Mouse (Mus musculus) embryonic fibroblast, embryonic 13.5 days (primary cell): Measurements from ENCODE around the gene Minos1. TPM values are rescaled to one million over a fixed set of nuclear protein-coding genes. Genes with fewer than 3 reads are reported as not detected.

Experiments
- H3K27ac ChIP-seq: 2 replicates; pipeline ENCODE4 v1.5.1; 2012; ENCODE audit warnings: low read length, control low read depth, inconsistent platforms; ENCODE audit not compliant: insufficient read depth
- H3K4me1 ChIP-seq: 2 replicates; pipeline ENCODE4 v1.6.1; 2011; ENCODE audit warnings: low read length; ENCODE audit not compliant: control insufficient read depth, insufficient read depth
- H3K4me3 ChIP-seq: 2 replicates; pipeline ENCODE4 v1.5.1; 2011; ENCODE audit warnings: mild to moderate bottlenecking, control low read depth, low read length; ENCODE audit not compliant: insufficient read depth
- CTCF ChIP-seq: IDR thresholded peaks from 2 replicates; pipeline ENCODE4 v1.5.1; 2011; ENCODE audit warnings: mild to moderate bottlenecking, control low read depth, low read length, moderate library complexity, borderline replicate concordance; ENCODE audit not compliant: insufficient read depth
- POLR2A ChIP-seq: IDR thresholded peaks from 2 replicates; pipeline ENCODE4 v1.6.1; 2011; ENCODE audit warnings: low read depth, mild to moderate bottlenecking, control low read depth, low read length, moderate library complexity
- polyA plus RNA-seq: library from polyadenylated mRNA; stranded (reverse); fragments of >200 nt; gene quantifications from 2 replicates; pipeline ENCODE4 v1.2.4, GENCODE M21; 2011; ENCODE audit warnings: low read depth; ENCODE audit not compliant: missing spikeins, insufficient read length

Minos1 gene
- polyA plus RNA-seq, 1 experiment, result 178 TPM

- TF ChIP-seq POLR2A (no peak), CTCF (peak; percentile 26; the same call in 1 of the 2 replicates)
- Histone ChIP-seq H3K27ac (no peak overlapping the region), H3K4me1 (no peaks in the 10 kb centered on the region), H3K4me3 (no peak overlapping the region)
Measured at GRCm38 (mm10) chr4:139145156-139145555, 14.2 kb upstream of the Minos1 start.

DNA sequence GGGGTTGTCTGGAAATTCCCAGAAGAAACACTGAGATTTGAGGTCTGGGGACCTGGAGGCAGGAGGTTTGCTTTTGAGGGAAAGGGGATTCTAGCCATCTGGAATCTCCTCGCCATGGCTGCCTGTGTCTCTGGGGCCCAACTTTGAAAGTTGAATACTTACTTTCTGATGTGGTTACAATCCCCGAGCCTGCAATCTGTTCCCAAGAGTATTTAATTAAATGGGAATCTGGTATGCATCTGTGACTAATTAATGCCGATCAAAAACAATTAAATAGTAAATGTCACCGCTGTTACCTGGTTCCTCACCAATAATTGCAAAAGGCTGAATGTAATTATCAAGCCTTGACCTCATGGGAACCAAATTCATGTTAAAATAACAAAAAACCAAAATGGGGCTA is 13.7 kb upstream of the Minos1 start:
- H3K27ac ChIP-seq, result no peak overlapping the region
- TF ChIP-seq CTCF (no peak), POLR2A (no peak)
- no peaks in the 10 kb centered on the region for H3K4me1 ChIP-seq

GRCm38 (mm10) chr4:139142985-139143384 is 12.1 kb upstream of the Minos1 start:
- no peak overlapping the region for H3K4me3 ChIP-seq
- TF ChIP-seq POLR2A, result no peak
- no peak for TF ChIP-seq CTCF
- no peak overlapping the region for H3K27ac ChIP-seq
- no peaks in the 10 kb centered on the region for H3K4me1 ChIP-seq

More for the DNA sequence above, 13.7 kb upstream of the Minos1 start:
- no peak overlapping the region for H3K4me3 ChIP-seq

- H3K4me3 ChIP-seq, result no peak overlapping the region
- TF ChIP-seq CTCF (no peak), POLR2A (no peak)
- H3K27ac ChIP-seq, result no peak overlapping the region
- no peaks in the 10 kb centered on the region for H3K4me1 ChIP-seq
Measured at GRCm38 (mm10) chr4:139141785-139142184, 10.9 kb upstream of the Minos1 start.

- H3K4me3 ChIP-seq, result no peak overlapping the region
- TF ChIP-seq POLR2A (no peak), CTCF (peak; percentile 23; the same call in 1 of the 2 replicates)
- no peaks in the 10 kb centered on the region for H3K4me1 ChIP-seq
- H3K27ac ChIP-seq, result no peak overlapping the region
Measured at GRCm38 (mm10) chr4:139140267-139140666, 9.4 kb upstream of the Minos1 start.

DNA sequence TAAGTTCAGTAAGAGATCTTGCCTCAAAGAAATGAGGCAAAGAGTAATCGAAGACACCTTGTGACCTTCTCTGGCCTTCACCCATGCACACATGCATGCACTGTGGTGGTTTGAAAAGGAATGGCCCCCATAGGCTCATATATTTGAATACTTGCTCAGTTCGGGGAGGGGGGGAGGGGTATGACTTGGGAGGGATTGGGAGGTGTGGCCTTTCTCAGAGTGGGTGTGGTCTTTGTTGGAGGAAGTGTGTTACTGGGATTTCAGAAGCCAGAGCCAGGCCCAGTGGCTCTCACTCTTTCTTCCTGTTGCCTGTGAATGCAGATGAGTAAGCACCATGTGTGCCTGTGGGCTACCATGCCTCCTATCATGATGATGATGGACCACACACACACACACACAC is 5.1 kb upstream of the Minos1 start:
- TF ChIP-seq CTCF (no peak), POLR2A (no peak)
- Histone ChIP-seq H3K27ac (no peak overlapping the region), H3K4me3 (no peak overlapping the region), H3K4me1 (no peaks in the 10 kb centered on the region)

DNA sequence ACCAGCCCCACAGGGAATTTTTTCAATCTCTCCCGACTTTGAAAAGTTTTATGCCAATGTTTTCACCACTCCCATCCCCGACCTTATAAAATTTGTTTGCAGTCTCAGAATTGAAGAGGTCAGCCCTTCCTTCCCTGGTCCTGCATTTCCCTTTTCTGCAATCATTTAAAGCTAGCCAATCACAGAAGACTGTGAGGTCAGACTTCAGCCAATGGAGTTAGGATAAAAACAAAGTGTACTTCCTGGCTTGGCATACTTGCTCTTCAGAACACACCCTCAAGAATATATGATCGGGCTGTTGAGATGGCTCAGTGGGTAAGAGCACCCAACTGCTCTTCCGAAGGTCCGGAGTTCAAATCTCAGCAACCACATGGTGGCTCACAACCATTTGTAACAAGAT is 2.2 kb upstream of the Minos1 start:
- Histone ChIP-seq H3K4me1 (no peaks in the 10 kb centered on the region; the same call in 1 of the 2 replicates), H3K27ac (no peak overlapping the region), H3K4me3 (no peak overlapping the region)
- TF ChIP-seq POLR2A (no peak), CTCF (no peak)

DNA sequence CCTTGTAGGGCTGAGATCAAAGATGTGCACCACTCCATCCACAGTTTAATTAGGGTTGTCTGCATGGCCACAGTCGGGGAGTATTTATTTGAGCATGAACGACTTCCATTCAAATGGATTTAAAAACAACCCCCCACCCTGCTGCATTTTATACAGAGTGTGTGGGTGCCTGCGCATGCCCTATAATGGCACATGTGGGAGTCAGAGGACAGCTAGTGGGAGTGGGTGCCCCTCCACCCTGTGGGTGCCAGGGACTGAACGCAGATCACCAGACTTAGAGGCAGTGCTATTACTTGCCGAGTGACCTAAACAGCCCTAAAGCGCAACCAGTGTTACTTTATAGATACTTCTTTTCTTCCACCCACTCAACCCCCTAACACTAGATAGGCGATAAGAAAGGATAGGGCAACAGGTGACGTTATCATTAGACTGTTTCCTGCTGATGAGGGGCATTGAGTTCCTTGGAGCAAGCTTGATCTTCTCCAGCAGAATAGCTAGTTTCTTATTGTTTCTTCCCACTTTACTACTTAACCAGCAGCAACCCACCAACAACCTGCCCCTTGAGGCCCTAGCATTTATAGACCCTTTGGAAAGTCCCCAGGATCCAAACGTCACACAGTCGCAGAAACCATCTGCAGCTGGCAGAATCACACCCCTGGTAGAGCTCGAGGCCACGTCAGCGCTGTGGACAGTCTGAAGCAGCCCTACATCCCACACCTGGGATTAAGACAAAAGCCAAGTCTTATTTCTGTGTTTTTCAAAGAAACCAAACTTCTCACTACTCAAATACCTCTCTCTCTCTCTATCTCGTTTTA is 1.2 kb upstream of the Minos1 start:
- no peak overlapping the region for H3K4me3 ChIP-seq
- H3K4me1 ChIP-seq, result no peaks in the 10 kb centered on the region; the same call in 1 of the 2 replicates
- TF ChIP-seq CTCF (no peak), POLR2A (no peak)
- no peak overlapping the region for H3K27ac ChIP-seq

GRCm38 (mm10) chr4:139129806-139130700 is 860 bp downstream of the Minos1 start:
- Histone ChIP-seq H3K4me3 (peak overlapping the region; percentile 69), H3K4me1 (no peaks in the 10 kb centered on the region; the same call in 1 of the 2 replicates), H3K27ac (peak overlapping the region; percentile 52; the same call in 1 of the 2 replicates)
- TF ChIP-seq POLR2A, result no peak
- no peak for TF ChIP-seq CTCF

DNA sequence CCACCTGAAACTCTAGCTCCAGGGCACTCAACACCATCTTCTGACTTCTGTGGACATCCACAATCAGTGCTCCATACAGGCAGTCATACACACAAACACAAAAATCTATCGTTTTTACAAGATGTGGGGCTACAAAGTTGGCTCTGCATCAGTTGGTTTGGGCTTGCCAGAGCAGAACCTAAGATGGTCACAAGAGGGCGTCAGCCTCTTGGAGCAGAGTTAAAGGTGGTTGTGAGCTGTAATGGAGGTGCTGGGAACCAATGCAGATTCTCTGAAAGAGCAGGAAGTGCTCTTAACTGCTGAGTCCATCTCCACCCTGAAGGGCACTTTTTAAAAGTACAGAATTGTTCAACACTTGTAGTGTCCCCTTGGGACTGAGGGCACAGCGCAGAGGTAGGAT is 4.4 kb downstream of the Minos1 start:
- Histone ChIP-seq H3K4me1 (no peaks in the 10 kb centered on the region; the same call in 1 of the 2 replicates), H3K4me3 (no peak overlapping the region), H3K27ac (no peak overlapping the region)
- TF ChIP-seq CTCF, result no peak
- no peak for TF ChIP-seq POLR2A
